Mouse (Mus musculus) kidney, adult 11 months (tissue): ENCODE results near the gene Themis2.

Source experiments
- DNase-seq: peaks from one replicate; pipeline ENCODE4 v3.0.0; 2022

The Themis2 gene

DNA sequence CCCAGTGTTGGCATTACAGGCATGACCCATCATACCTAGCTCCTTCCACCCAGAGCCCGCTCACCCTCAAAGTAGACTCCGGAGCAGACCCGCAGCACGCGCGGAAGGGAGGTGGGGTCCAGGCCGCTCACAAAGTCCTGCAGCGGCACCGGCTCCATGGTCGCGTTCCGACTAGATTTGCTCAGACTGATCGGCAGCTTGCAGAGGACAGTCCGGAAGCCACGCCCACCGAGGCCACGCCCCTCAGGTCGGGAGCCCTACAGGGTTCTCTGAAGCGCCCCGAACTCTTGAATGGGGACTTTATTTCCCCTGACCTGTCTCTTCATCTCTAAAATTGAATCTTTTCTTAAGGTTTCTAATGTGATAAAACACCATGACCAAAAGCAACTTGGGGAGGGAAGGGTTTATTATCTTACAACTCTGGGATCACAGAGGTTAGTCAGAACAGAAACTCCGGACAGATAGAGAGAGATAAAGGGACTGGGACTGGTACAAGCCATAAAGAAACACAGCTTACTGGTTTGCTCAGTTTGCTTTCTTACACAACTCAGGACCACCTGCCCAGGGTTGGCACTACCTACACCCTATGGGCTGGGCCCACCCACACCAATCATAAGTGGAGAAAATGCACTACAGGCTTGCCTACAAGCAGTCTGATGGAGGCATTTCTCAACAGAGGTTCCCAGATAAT is at the start of gene Themis2:
Themis2 (minus strand) TSS at position 192 of the 691 bp plus-strand sequence.
- DNase-seq: peak; percentile 44

GRCm38 (mm10) chr4:132843705-132844071 is 47.5 kb upstream of the Themis2 start:
- DNase-seq: no peak

- DNase-seq: peak; percentile 90
These were observed 47.0 kb upstream of the Themis2 start, which contains the start of gene Ppp1r8 for GRCm38 (mm10) chr4:132842970-132843704. Gene Ppp1r8 (minus strand): TSS chr4:132843169.

DNA sequence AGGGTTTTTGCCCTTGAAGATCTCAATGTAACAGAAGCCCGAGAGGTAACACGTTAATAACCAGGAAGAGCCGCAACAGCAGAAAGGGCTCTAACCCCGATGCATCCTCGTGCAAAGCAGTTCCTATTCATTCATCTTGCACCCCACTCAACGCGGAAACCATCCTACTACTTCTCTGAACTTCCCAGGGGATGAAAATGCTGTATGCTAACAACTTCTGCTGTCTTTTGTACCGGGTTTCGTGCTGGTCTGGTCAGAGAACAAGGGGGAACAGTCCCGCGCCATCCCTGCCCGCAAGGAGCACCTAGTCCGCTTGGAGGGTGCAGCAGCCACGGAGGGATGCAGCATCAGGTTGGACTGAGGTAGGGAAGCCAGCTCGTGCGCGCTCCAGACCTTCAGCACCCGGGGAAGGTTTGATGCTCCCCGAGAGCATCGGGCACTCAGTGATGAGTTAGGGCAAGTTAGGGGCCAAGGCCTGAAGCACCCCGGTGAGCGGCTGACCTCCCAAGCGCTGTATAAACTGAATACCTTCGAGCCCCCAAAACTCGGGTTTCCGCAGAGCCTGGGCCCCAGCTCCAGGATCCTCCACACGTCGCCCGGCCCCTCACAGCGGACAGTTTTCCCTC is 46.2 kb upstream of the Themis2 start:
- DNase-seq: peak; percentile 3

DNA sequence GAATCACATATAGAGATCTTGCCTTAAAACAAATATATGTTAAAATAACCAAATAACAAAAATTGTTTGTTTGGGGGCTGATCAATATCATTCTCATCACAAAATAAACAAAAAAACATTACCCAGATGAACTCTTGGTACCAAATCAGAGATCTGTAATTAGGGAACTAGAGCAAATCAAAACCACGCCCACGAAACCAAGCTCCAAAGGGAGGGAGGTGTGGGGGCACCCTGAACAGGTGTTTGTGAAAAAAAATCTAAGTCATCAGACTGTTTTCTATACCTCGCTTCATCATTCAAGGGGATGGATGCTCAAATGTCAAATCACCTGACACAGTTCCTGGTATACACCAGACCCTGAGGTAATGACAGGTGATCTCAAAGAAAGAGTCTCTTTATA is 45.3 kb upstream of the Themis2 start:
- no peak for DNase-seq

DNA sequence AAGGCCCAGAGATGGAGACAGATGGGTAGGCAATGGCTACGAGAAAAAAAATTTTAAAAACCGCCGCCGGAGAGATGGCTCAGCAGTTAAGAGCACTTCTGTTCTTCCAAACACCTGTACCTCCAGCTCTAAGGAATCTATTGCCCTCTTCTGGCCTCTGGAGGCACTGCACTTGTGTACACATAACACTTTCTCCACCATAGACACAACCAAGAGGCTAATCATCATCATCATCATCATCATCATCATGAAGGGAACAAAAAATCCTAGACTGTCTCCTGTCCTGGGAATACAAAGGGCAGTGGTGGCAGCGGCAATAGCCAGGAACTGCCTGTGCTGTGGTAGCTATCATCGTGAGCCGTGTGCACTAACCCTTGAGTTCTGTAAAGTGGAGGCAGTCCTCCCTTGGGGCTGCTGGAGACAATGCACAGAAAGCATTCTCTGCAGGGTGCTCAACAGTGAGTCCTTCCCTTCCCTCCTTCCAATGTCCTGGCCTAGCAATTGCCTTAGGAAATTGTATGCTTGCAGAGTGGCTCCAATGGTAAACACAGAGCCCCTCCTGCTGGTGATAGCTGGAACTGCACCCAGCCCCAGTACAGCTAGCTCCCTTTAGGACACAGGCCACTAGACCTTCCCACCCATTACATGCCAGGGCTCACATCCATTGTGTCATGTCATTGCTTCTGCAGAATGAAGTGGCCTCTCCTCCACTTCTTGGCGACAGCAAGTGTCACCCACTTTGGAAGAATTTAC is 27.6 kb upstream of the Themis2 start:
- peak; percentile 33 for DNase-seq

DNA sequence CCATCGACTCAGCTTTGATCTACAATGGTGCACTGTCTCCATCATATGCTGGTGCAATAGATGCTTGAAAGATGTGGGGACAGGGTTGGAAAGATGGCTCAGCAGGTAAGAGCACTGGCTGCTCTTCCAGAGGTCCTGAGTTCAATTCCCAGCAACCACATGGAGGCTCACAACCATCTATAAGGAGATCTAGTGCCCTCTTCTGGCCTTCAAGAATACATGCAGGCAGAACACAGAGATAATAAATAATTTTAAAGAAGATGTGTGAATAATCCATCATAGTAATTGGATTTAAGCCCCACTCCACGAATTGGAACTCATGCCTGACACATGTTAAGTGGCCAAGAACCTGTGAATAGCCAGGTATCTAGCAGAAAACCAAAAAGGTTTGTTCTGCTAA is 22.3 kb upstream of the Themis2 start:
- no peak for DNase-seq

GRCm38 (mm10) chr4:132816855-132817254 is 20.7 kb upstream of the Themis2 start:
- no peak for DNase-seq

- no peak for DNase-seq
These were observed 20.2 kb upstream of the Themis2 start for GRCm38 (mm10) chr4:132816404-132816803.

DNA sequence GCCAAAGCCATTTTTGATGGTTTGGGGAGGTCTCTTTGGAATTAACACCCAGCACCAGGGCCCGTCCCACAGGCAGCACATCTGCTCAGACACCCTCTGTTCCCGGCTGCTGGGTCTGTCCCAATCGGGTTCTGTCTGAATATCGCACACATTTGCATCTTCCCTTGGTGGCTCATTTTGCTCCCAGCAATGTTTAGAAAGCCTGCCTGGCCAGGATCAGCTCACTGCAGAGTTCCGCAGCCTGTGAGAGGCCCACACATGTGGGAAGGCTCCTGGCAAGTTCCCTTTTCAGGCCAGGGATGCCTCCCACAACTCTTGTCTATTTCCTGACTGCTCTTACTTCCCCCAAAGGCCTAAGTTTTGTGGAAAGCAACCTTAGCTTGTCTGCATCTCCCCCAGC is 13.4 kb upstream of the Themis2 start:
- DNase-seq: no peak

- no peak for DNase-seq
These were observed 11.8 kb upstream of the Themis2 start for GRCm38 (mm10) chr4:132807771-132808641.

DNA sequence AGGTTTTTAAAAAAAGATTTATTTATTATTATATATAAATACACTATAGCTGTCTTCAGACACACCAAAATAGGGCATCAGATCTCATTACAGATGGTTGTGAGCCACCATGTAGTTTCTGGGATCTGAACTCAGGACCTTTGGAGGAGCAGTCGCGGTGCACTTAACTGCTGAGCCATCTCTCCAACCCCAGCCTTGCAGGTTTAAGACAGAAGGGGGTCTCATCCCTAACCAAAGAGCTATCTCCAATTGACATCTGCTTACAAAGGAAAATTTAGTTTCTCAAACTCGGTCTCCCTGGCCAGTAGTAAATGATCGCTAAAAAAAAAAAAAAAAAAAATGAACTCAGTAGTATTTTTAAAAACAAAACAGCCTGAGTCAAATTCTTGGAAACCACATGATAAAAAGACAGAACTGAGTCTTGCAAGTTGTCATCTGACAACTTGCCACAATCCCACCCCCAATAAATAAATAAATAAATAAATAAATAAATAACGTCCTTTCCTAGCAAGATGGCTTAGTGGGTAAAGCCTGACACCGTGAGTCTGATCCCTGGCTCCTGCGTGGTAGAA is 10.5 kb upstream of the Themis2 start:
- DNase-seq: no peak

DNA sequence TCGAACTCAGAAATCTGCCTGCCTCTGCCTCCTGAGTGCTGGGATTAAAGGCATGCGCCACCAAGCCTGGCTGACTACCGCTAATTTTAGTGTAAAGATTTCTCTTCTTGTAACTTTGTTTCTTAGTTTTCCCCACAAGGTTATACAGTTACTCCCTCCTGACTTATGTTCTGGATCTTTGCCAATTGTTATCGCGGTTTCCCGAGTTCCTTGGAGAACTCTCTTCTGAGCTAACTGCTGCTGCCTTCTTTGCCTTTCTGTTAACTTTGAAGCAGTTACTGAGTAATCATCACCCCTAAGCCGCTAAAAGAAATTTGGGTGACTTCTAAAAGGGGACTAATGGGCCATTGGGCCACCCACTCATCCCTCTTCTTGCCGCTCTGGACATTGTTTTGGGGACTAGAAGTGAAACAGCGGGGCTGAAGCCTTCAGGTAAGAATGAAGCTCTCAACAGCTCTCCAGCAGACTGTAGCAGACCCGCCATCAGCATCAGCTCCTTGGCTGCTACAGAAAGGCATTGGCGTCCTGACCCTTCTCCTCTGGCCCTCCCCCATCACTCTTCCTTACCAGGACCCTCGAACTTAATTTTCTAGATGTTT is 9.5 kb upstream of the Themis2 start:
- DNase-seq: no peak

DNA sequence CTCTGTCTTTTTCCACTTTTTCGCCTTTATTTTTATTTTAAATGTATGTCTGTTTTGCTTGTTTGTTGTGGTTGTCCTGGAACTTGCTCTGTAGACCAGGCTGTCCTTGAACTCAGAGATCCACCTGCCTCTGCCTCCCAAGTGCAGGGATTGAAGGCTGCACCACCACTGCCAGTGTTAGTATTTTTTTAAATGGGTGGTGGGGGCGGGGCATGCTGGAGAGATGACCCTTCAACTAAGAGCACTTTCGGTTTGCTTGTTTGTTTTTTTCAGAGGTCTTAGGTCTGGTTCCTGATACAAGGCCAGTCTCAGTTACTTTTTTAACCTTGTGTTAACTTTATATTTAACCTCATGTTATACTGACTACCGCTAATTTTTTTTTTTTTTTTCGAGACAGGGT is 9.0 kb upstream of the Themis2 start:
- no peak for DNase-seq

- no peak for DNase-seq
These were observed 8.1 kb upstream of the Themis2 start for GRCm38 (mm10) chr4:132804331-132804730.

- no peak for DNase-seq
These were observed 7.7 kb upstream of the Themis2 start for GRCm38 (mm10) chr4:132803876-132804275.

DNA sequence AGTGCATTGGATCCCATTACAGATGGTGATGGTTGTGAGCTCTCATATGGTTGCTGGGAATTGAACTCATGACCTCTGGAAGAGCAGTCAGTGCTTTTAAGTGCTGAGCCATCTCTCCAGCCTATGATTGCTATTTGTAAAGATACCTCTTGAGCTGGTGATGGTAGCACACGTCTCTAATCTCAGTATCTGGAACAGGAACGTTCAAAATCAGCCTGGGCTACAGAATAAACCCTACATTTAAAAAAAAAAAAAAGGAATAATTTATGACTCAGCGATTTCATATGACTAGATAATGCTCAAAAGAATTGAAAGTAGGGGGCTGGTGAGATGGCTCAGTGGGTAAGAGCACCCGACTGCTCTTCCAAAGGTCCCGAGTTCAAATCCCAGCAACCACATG is 7.0 kb upstream of the Themis2 start:
- no peak for DNase-seq

DNA sequence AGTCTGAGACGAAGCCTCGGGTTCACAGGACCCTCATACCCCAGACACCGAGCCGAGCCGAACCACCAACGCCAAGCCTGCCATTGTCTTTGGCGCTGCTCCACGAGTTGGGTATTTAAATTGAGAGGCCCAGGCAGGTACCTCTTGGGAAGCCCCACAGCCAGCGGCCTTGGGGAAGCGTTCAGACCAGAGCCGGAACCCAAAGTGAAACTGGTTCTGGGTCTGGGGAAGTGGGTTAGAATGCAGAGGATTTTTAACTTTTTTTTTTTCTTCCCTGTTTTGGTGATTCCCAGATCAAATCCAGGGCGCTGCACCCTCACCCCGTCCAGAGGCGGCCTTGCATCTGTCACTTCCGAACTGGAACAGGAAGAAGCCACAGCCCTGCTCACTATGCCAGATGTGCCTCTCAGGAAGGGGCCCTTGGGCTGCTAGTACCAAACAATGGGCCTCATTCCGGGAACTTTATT is 6.0 kb upstream of the Themis2 start:
- no peak for DNase-seq

GRCm38 (mm10) chr4:132801176-132802077 is 5.2 kb upstream of the Themis2 start:
- no peak for DNase-seq

DNA sequence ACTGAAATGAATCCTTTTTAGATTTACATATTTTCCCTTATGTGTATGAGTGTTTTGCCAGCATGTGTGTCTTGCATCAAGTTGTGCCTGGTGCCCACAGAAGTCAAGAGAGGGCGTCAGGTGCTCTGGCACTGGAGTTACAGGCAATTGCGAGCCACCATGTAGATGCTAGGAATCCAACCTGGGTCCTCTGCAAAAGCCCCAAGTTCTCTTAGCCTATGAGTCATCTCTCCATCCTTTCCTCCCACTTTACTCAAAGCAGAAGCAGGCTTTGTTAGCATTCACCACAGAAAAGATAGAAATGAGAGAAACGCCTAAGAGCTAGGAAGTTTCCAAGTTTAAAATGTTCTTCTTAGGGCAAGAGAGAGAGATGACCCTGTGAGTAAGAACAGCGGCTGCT is 3.7 kb upstream of the Themis2 start:
- no peak for DNase-seq
